ENCODE assay signal across 8 mouse cellular contexts in the genomic region with DNA sequence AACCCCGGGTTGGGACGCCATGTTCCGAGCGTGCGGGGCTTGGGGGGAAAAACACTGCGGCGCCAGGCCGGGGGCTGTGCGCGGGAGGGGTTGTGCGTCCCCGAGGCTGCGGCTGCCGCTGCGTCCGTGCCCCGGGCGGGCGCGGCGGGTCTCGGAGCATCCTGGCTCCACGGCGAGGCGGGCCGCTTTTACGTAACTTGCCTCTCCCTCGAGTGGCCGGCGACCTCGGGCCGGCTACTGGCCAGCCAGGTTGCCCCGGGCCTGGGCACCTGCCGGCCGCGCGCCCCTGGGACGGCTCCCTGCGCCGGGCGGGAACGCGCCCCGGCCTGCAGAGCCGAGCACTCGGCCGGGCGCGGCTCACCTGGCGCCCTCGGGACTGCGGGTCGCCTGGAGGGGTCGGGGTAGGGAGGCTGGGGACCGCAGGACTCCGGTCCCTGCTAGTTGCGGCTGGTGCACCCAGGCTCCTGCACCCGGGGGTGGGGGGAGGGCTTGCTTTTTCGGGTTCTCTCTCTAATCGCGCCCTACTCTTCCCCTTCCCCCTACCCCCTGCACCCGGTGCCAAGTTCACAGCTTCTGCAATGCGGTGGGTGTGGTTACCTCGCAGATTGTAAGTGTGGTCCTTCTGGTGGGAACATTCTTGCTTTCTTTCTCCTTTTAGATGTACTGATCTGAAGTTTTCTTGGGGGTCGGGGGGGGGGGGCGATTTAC.
A peak's percentile ranks its signal among the peaks of the same experiment; 100 is the strongest.
DNase-seq lines count a peak whose midpoint lies in the region; ATAC-seq lines count a peak whose summit lies in the region.

No protein-coding gene starts in this region.

- intact Hi-C loops in heart, postnatal 10 days (cut with DNase I) = loop anchor here (1.0 to 10.0 kb wide), 3 partner anchors 12 to 188 kb away; no protein-coding TSS in a partner anchor
- intact Hi-C loops in left cerebral cortex, postnatal 36 days (cut with DNase I) = no loop called here

- H3K27me3 ChIP-seq in midbrain, embryonic 14.5 days (ENCODE audit: control insufficient read depth, insufficient read depth, low read length) = no peaks in the 10 kb centered on the region

- no peak for DNase-seq in frontal cortex, postnatal 14 days (ENCODE audit: low spot score in 2 of 2)
- DNase-seq in ZHBTc4 (ENCODE audit: low read depth, low spot score) = peak; percentile 63
- peak; percentile 64 for DNase-seq in embryo, embryonic 9.5 days (ENCODE audit: extremely low spot score)
- peak; percentile 37 to 45 for DNase-seq in heart, postnatal 10 days
- peak; percentile 37 to 60 for DNase-seq in left cerebral cortex, postnatal 36 days (ENCODE audit: low spot score in 2 of 2)
- DNase-seq in midbrain, embryonic 14.5 days = peak; percentile 73
- DNase-seq in T-cell, adult 2 months (ENCODE audit: low spot score) = no peak

- H3K9ac ChIP-seq in midbrain, embryonic 14.5 days (replicated peaks; ENCODE audit: low read length) = peak overlapping the region; percentile 84

- WGBS in midbrain, embryonic 14.5 days = 0% methylated on average over 53 of the region's 66 CpGs

- H3K4me2 ChIP-seq in midbrain, embryonic 14.5 days (ENCODE audit: low read length) = peak overlapping the region; percentile 86

- ATAC-seq in frontal cortex, adult (ENCODE audit: low TSS enrichment) = peak; percentile 32
- ATAC-seq in midbrain, embryonic 14.5 days (ENCODE audit: low FRiP score, low TSS enrichment) = peak; percentile 53

- peak overlapping the region; percentile 79 for H3K27ac ChIP-seq in midbrain, embryonic 14.5 days (replicated peaks; ENCODE audit: low read depth, low read length)

- H3K36me3 ChIP-seq in midbrain, embryonic 14.5 days (ENCODE audit: control insufficient read depth, insufficient read depth, low read length) = no peaks in the 10 kb centered on the region

- H3K9me3 ChIP-seq in midbrain, embryonic 14.5 days (ENCODE audit: control insufficient read depth, low read length) = no peaks in the 10 kb centered on the region

- H3K4me3 ChIP-seq in midbrain, embryonic 14.5 days (replicated peaks; ENCODE audit: low read depth, low read length) = peak overlapping the region; percentile 92

- peaks cover 6% of the 10 kb centered on the region; the same call in 1 of the 2 replicates for H3K4me1 ChIP-seq in midbrain, embryonic 14.5 days (ENCODE audit: control insufficient read depth, insufficient read depth, low read length)

Comparison
In these comparisons a context has a peak if more than half of its experiments do, and no peak if none do; other contexts are left out.
1. DNase-seq: peak in ZHBTc4 (single experiment), embryo, embryonic 9.5 days (single experiment), heart, postnatal 10 days (2 of 2), left cerebral cortex, postnatal 36 days (2 of 2) and midbrain, embryonic 14.5 days (single experiment); none in frontal cortex, postnatal 14 days (0 of 2) and T-cell, adult 2 months (single experiment).